Mouse (Mus musculus): ENCODE measurements around the gene Gm21953.
"Not testable (repeated sequence)": the region's sequence is repeated elsewhere in the genome, so short reads cannot be mapped to it uniquely, and the experiment has no call there.

Gene Gm21953

DNA sequence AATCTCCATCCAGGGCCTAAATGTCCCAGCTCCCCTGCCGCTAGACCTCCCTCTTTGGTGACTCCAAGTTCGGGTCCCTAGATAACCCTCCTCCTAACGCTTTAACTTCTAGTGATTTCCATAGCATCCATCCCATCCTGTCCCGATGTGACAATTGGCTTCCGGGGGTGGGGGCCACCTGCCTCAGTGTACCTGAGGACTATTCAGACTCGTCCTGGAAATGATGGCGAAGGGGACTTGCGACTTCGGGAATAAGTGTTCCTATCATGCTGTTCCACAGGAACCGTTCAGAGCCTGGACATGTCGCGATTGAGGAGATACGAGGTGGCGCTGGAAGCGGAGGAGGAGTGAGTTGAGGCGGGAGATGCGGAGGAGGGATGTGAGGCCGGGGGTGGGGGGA lies at the start of gene Gm21953:
Gene Gm21953 (plus strand): TSS at position 301 of the 400 bp plus-strand sequence.
- DNase-seq (ENCODE audit: low read depth, low spot score), result not testable (repeated sequence)

GRCm38 (mm10) chr4:42255467-42255866 lies 38.6 kb upstream of the Gm21953 start, which contains the start of gene Ccl21b:
Gene Ccl21b (plus strand): TSS chr4:42255767.
- DNase-seq (ENCODE audit: low read depth, low spot score), result not testable (repeated sequence)

DNA sequence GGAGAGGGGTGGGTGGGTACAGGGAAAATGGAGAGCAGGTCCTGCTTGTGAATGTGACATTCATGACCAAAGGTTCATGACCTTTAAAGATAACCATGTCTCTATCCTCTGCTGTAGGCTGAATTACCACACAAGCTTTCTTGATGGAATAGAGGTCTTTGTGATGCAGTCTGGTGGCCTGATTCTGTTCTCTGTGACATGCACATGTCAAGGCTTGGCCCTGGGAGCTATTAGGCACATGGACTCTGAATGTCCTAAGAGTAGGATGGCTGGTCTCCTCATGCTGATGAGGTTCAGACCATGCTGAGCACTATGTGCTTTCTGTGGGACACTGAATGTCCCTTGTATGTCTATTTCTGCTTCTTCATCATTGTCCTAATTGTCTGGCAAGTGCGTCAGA lies 24.0 kb downstream of the Gm21953 start, which contains the start of gene Fam205a3:
Gene Fam205a3 (plus strand): TSS at position 301 of the 400 bp plus-strand sequence.
- DNase-seq (ENCODE audit: low read depth, low spot score), result not testable (repeated sequence)
